Mouse (Mus musculus): ENCODE measurements around the gene Dagla. TPM values are rescaled to one million over a fixed set of nuclear protein-coding genes. Genes with fewer than 3 reads are reported as not detected.

Gene Dagla
- polyA plus RNA-seq, 1 experiment from 2014 or later, result 0.55 TPM

- Histone ChIP-seq H3K27ac (no peak overlapping the region), H3K9ac (no peak overlapping the region), H3K4me2 (no peak overlapping the region), H3K9me3 (replicated peaks) (no peaks in the 10 kb centered on the region), H3K4me3 (no peak overlapping the region), H3K36me3 (no peaks in the 10 kb centered on the region), H3K27me3 (replicated peaks) (peaks cover 13% of the 10 kb centered on the region), H3K4me1 (peaks cover 32% of the 10 kb centered on the region)
- 60% methylated on average over 12 of the region's 12 CpGs for WGBS (ENCODE audit: insufficient replicate concordance)
- ATAC-seq, result no peak
These were observed 28.1 kb downstream of the Dagla start for GRCm38 (mm10) chr19:10276483-10277144.

- no peak overlapping the region for H3K4me3 ChIP-seq
- no peak overlapping the region for H3K27ac ChIP-seq
- no peaks in the 10 kb centered on the region for H3K36me3 ChIP-seq
- H3K4me1 ChIP-seq, result peaks cover 32% of the 10 kb centered on the region
- H3K27me3 ChIP-seq (replicated peaks), result peaks cover 18% of the 10 kb centered on the region
- H3K9me3 ChIP-seq (replicated peaks), result no peaks in the 10 kb centered on the region
- no peak overlapping the region for H3K4me2 ChIP-seq
- no peak overlapping the region for H3K9ac ChIP-seq
- no peak for ATAC-seq
- 34% methylated on average over 5 of the region's 5 CpGs for WGBS (ENCODE audit: insufficient replicate concordance)
These were observed 30.6 kb downstream of the Dagla start for GRCm38 (mm10) chr19:10274056-10274455.

- Histone ChIP-seq H3K9ac (no peak overlapping the region), H3K27ac (no peak overlapping the region), H3K4me3 (no peak overlapping the region), H3K4me1 (peaks cover 25% of the 10 kb centered on the region), H3K27me3 (replicated peaks) (peaks cover 16% of the 10 kb centered on the region), H3K4me2 (peak overlapping the region; percentile 19; the same call in 1 of the 2 replicates), H3K9me3 (replicated peaks) (no peaks in the 10 kb centered on the region), H3K36me3 (no peaks in the 10 kb centered on the region)
- no peak; the same call in 1 of the 2 replicates for ATAC-seq
- 21% methylated on average over 11 of the region's 11 CpGs for WGBS (ENCODE audit: insufficient replicate concordance)
These were observed 31.9 kb downstream of the Dagla start for GRCm38 (mm10) chr19:10272746-10273145.

- Histone ChIP-seq H3K9ac (no peak overlapping the region), H3K4me1 (peaks cover 28% of the 10 kb centered on the region), H3K4me2 (no peak overlapping the region), H3K4me3 (no peak overlapping the region), H3K27me3 (replicated peaks) (peaks cover 21% of the 10 kb centered on the region), H3K9me3 (replicated peaks) (no peaks in the 10 kb centered on the region), H3K27ac (no peak overlapping the region), H3K36me3 (no peaks in the 10 kb centered on the region)
- WGBS (ENCODE audit: insufficient replicate concordance), result 60% methylated on average over 7 of the region's 7 CpGs
- ATAC-seq, result no peak
These were observed 33.1 kb downstream of the Dagla start for GRCm38 (mm10) chr19:10271592-10271991.

- H3K27me3 ChIP-seq (replicated peaks), result peaks cover 20% of the 10 kb centered on the region
- H3K4me1 ChIP-seq, result peaks cover 31% of the 10 kb centered on the region
- WGBS (ENCODE audit: insufficient replicate concordance), result 74% methylated on average over 5 of the region's 5 CpGs
These were observed 34.3 kb downstream of the Dagla start for GRCm38 (mm10) chr19:10270356-10270755.

GRCm38 (mm10) chr19:10268851-10269250 is 35.8 kb downstream of the Dagla start:
- Histone ChIP-seq H3K27me3 (replicated peaks) (peaks cover 34% of the 10 kb centered on the region), H3K27ac (no peak overlapping the region), H3K9me3 (replicated peaks) (no peaks in the 10 kb centered on the region), H3K4me2 (no peak overlapping the region), H3K9ac (no peak overlapping the region), H3K4me1 (peaks cover 25% of the 10 kb centered on the region), H3K4me3 (no peak overlapping the region), H3K36me3 (no peaks in the 10 kb centered on the region)
- WGBS (ENCODE audit: insufficient replicate concordance), result 67% methylated on average over 15 of the region's 15 CpGs
- no peak for ATAC-seq

More at GRCm38 (mm10) chr19:10270356-10270755, 34.3 kb downstream of the Dagla start:
- Histone ChIP-seq H3K27ac (no peak overlapping the region), H3K4me3 (no peak overlapping the region), H3K9me3 (replicated peaks) (no peaks in the 10 kb centered on the region), H3K9ac (no peak overlapping the region), H3K36me3 (no peaks in the 10 kb centered on the region), H3K4me2 (no peak overlapping the region)
- ATAC-seq, result no peak

- H3K4me3 ChIP-seq, result no peak overlapping the region
- H3K27me3 ChIP-seq (replicated peaks), result peaks cover 41% of the 10 kb centered on the region
- 72% methylated on average over 10 of the region's 10 CpGs for WGBS (ENCODE audit: insufficient replicate concordance)
- H3K4me2 ChIP-seq, result no peak overlapping the region
- no peaks in the 10 kb centered on the region for H3K9me3 ChIP-seq (replicated peaks)
- H3K9ac ChIP-seq, result no peak overlapping the region
- H3K4me1 ChIP-seq, result peaks cover 20% of the 10 kb centered on the region
- peak; percentile 53; the same call in 1 of the 2 replicates for ATAC-seq
- H3K27ac ChIP-seq, result no peak overlapping the region
- no peaks in the 10 kb centered on the region for H3K36me3 ChIP-seq
These were observed 36.7 kb downstream of the Dagla start for GRCm38 (mm10) chr19:10267953-10268352.

- Histone ChIP-seq H3K36me3 (no peaks in the 10 kb centered on the region), H3K4me3 (no peak overlapping the region), H3K4me2 (peak overlapping the region; percentile 20), H3K27me3 (replicated peaks) (peaks cover 47% of the 10 kb centered on the region), H3K27ac (no peak overlapping the region), H3K9ac (no peak overlapping the region), H3K4me1 (peaks cover 13% of the 10 kb centered on the region; the same call in 1 of the 2 replicates), H3K9me3 (replicated peaks) (no peaks in the 10 kb centered on the region)
- ATAC-seq, result 0 out of 2 replicates have a peak, but pooled peaks have one; percentile 4
- 20% methylated on average over 15 of the region's 15 CpGs for WGBS (ENCODE audit: insufficient replicate concordance)
These were observed 37.6 kb downstream of the Dagla start for GRCm38 (mm10) chr19:10267057-10267456.

- Histone ChIP-seq H3K4me1 (peaks cover 13% of the 10 kb centered on the region; the same call in 1 of the 2 replicates), H3K27me3 (replicated peaks) (peaks cover 52% of the 10 kb centered on the region), H3K9me3 (replicated peaks) (no peaks in the 10 kb centered on the region), H3K27ac (no peak overlapping the region), H3K4me3 (no peak overlapping the region), H3K36me3 (no peaks in the 10 kb centered on the region), H3K4me2 (peak overlapping the region; percentile 20), H3K9ac (no peak overlapping the region)
- WGBS (ENCODE audit: insufficient replicate concordance), result 22% methylated on average over 14 of the region's 14 CpGs
- ATAC-seq, result 0 out of 2 replicates have a peak, but pooled peaks have one; percentile 19
These were observed 38.4 kb downstream of the Dagla start for GRCm38 (mm10) chr19:10266196-10266850.

- Histone ChIP-seq H3K4me3 (no peak overlapping the region), H3K9ac (no peak overlapping the region), H3K9me3 (replicated peaks) (no peaks in the 10 kb centered on the region), H3K36me3 (no peaks in the 10 kb centered on the region), H3K27ac (no peak overlapping the region), H3K4me2 (no peak overlapping the region), H3K27me3 (replicated peaks) (peaks cover 54% of the 10 kb centered on the region), H3K4me1 (peaks cover 3% of the 10 kb centered on the region; the same call in 1 of the 2 replicates)
- 50% methylated on average over 7 of the region's 7 CpGs for WGBS (ENCODE audit: insufficient replicate concordance)
- no peak for ATAC-seq
These were observed 43.3 kb downstream of the Dagla start for GRCm38 (mm10) chr19:10261369-10261768.

- ATAC-seq, result peak; percentile 53
- Histone ChIP-seq H3K4me1 (no peaks in the 10 kb centered on the region), H3K9ac (no peak overlapping the region), H3K9me3 (replicated peaks) (no peaks in the 10 kb centered on the region), H3K4me3 (no peak overlapping the region), H3K36me3 (no peaks in the 10 kb centered on the region), H3K27me3 (replicated peaks) (peaks cover 38% of the 10 kb centered on the region), H3K4me2 (no peak overlapping the region), H3K27ac (no peak overlapping the region)
- 14% methylated on average over 6 of the region's 6 CpGs for WGBS (ENCODE audit: insufficient replicate concordance)
These were observed 46.2 kb downstream of the Dagla start for GRCm38 (mm10) chr19:10258279-10259011.

- H3K4me3 ChIP-seq, result no peak overlapping the region
- H3K4me1 ChIP-seq, result peaks cover 3% of the 10 kb centered on the region; the same call in 1 of the 2 replicates
- no peaks in the 10 kb centered on the region for H3K9me3 ChIP-seq (replicated peaks)
- no peaks in the 10 kb centered on the region for H3K36me3 ChIP-seq
- no peak overlapping the region for H3K4me2 ChIP-seq
- peaks cover 39% of the 10 kb centered on the region for H3K27me3 ChIP-seq (replicated peaks)
- 54% methylated on average over 20 of the region's 20 CpGs for WGBS (ENCODE audit: insufficient replicate concordance)
- H3K27ac ChIP-seq, result no peak overlapping the region
- H3K9ac ChIP-seq, result no peak overlapping the region
- ATAC-seq, result no peak
These were observed 56.5 kb downstream of the Dagla start for GRCm38 (mm10) chr19:10248128-10248527.
